Mouse (Mus musculus) testis, adult 2 months (tissue): ENCODE measurements around the gene Gnai1.

Experiments used
- CTCF ChIP-seq: fragments of 200-500 bp; IDR thresholded peaks from 2 replicates; pipeline ENCODE4 v1.5.1; 2012; ENCODE audit warnings: low read depth, mild to moderate bottlenecking, inconsistent platforms, low read length, moderate library complexity; ENCODE audit not compliant: control insufficient read depth, insufficient read depth, insufficient replicate concordance
- POLR2A ChIP-seq: fragments of 200-500 bp; IDR thresholded peaks from 2 replicates; pipeline ENCODE4 v1.6.1; 2012; ENCODE audit warnings: low read depth, mild to moderate bottlenecking, inconsistent platforms, low read length, moderate library complexity; ENCODE audit not compliant: control insufficient read depth

- no peak for TF ChIP-seq CTCF
- TF ChIP-seq POLR2A, result no peak
Measured at GRCm38 (mm10) chr5:18318846-18319245, 41.3 kb downstream of the Gnai1 start.
